Mouse (Mus musculus): ENCODE measurements around the gene Fbxo45.

Fbxo45 gene

GRCm38 (mm10) chr16:32246952-32247370 lies at the start of gene Fbxo45, which contains the start of gene Wdr53:
TSS of gene Fbxo45 (minus strand) at chr16:32247158.
TSS of gene Wdr53 (plus strand) at chr16:32247227.
- DNase-seq (ENCODE audit: low read depth), result peak; percentile 98

GRCm38 (mm10) chr16:32291821-32292220 lies 44.9 kb upstream of the Fbxo45 start:
- DNase-seq (ENCODE audit: low read depth), result no peak

GRCm38 (mm10) chr16:32282608-32283007 lies 35.6 kb upstream of the Fbxo45 start:
- no peak for DNase-seq (ENCODE audit: low read depth)

- no peak for DNase-seq (ENCODE audit: low read depth)
These were observed 33.3 kb upstream of the Fbxo45 start for GRCm38 (mm10) chr16:32280211-32280610.

GRCm38 (mm10) chr16:32278396-32278795 lies 31.4 kb upstream of the Fbxo45 start:
- peak; percentile 49 for DNase-seq (ENCODE audit: low read depth)

- peak; percentile 92 for DNase-seq (ENCODE audit: low read depth)
These were observed 30.6 kb upstream of the Fbxo45 start, which contains the start of gene Rnf168 for GRCm38 (mm10) chr16:32277308-32278256. TSS of gene Rnf168 (plus strand) at chr16:32277459.

- DNase-seq (ENCODE audit: low read depth), result no peak
These were observed 28.9 kb upstream of the Fbxo45 start for GRCm38 (mm10) chr16:32275830-32276229.

GRCm38 (mm10) chr16:32275041-32275440 lies 28.1 kb upstream of the Fbxo45 start:
- DNase-seq (ENCODE audit: low read depth), result no peak

- DNase-seq (ENCODE audit: low read depth), result peak; percentile 42
These were observed 26.4 kb upstream of the Fbxo45 start for GRCm38 (mm10) chr16:32273338-32273737.

- DNase-seq (ENCODE audit: low read depth), result no peak
These were observed 24.3 kb upstream of the Fbxo45 start, which contains the start of gene Smco1 for GRCm38 (mm10) chr16:32271291-32271690. TSS of gene Smco1 (plus strand) at chr16:32271468.

GRCm38 (mm10) chr16:32264225-32264624 lies 17.3 kb upstream of the Fbxo45 start:
- DNase-seq (ENCODE audit: low read depth), result peak; percentile 49

GRCm38 (mm10) chr16:32246351-32246791 lies 587 bp downstream of the Fbxo45 start:
- DNase-seq (ENCODE audit: low read depth), result peak; percentile 61

- no peak for DNase-seq (ENCODE audit: low read depth)
These were observed 3.1 kb downstream of the Fbxo45 start for GRCm38 (mm10) chr16:32243901-32244300.

- DNase-seq (ENCODE audit: low read depth), result peak; percentile 75
These were observed 7.3 kb downstream of the Fbxo45 start for GRCm38 (mm10) chr16:32239428-32240312.

GRCm38 (mm10) chr16:32237930-32238680 lies 8.9 kb downstream of the Fbxo45 start:
- no peak for DNase-seq (ENCODE audit: low read depth)

GRCm38 (mm10) chr16:32232050-32232449 lies 14.9 kb downstream of the Fbxo45 start:
- peak; percentile 74 for DNase-seq (ENCODE audit: low read depth)

GRCm38 (mm10) chr16:32222399-32222798 lies 24.6 kb downstream of the Fbxo45 start:
- no peak for DNase-seq (ENCODE audit: low read depth)

- no peak for DNase-seq (ENCODE audit: low read depth)
These were observed 25.2 kb downstream of the Fbxo45 start for GRCm38 (mm10) chr16:32221803-32222202.

- peak; percentile 63 for DNase-seq (ENCODE audit: low read depth)
These were observed 32.0 kb downstream of the Fbxo45 start for GRCm38 (mm10) chr16:32214804-32215576.

- DNase-seq (ENCODE audit: low read depth), result no peak
These were observed 32.8 kb downstream of the Fbxo45 start for GRCm38 (mm10) chr16:32214156-32214555.

GRCm38 (mm10) chr16:32204902-32205301 lies 42.1 kb downstream of the Fbxo45 start:
- DNase-seq (ENCODE audit: low read depth), result peak; percentile 58

Data from NIH3T3 (cell line).